Mouse (Mus musculus) embryonic facial prominence, embryonic 11.5 days (tissue): ENCODE measurements around the gene Fbxo10. TPM values are rescaled to one million over a fixed set of nuclear protein-coding genes. Genes with fewer than 3 reads are reported as not detected.
"Not testable (repeated sequence)": the region's sequence is repeated elsewhere in the genome, so short reads cannot be mapped to it uniquely, and the experiment has no call there.

Source experiments
- ATAC-seq: fragments of 200-750 bp; cut with Nextera tagmentation; replicated peaks from 2 replicates; pipeline ENCODE4 v1.8.0; 2017; ENCODE audit warnings: low read depth; ENCODE audit not compliant: insufficient number of reproducible peaks, low FRiP score, low TSS enrichment
- DNase-seq: peaks from one replicate; pipeline ENCODE4 v3.0.0-alpha.2; 2015; ENCODE audit warnings: low spot score
- H3K27ac ChIP-seq: fragments of 300-500 bp; sonication (generic); replicated peaks from 2 replicates; pipeline ENCODE4 v1.5.1; 2014; ENCODE audit warnings: mild to moderate bottlenecking, low read depth, low read length, control low read depth
- H3K27me3 ChIP-seq: fragments of 300-500 bp; sonication (generic); 2 replicates; pipeline ENCODE4 v1.6.1; 2014; ENCODE audit warnings: mild to moderate bottlenecking, low read length, moderate library complexity, mixed read lengths; ENCODE audit not compliant: control insufficient read depth, insufficient read depth
- H3K36me3 ChIP-seq: fragments of 300-500 bp; sonication (generic); replicated peaks from 2 replicates; pipeline ENCODE4 v1.6.1; 2014; ENCODE audit warnings: low read depth, mild to moderate bottlenecking, low read length, moderate library complexity, mixed read lengths; ENCODE audit not compliant: control insufficient read depth, insufficient read depth
- H3K4me1 ChIP-seq: fragments of 300-500 bp; sonication (generic); 2 replicates; pipeline ENCODE4 v1.6.1; 2014; ENCODE audit warnings: low read length, mixed read lengths; ENCODE audit not compliant: control insufficient read depth, insufficient read depth
- H3K4me2 ChIP-seq: fragments of 300-500 bp; sonication (generic); 2 replicates; pipeline ENCODE4 v1.6.1; 2014; ENCODE audit warnings: low read depth, mild to moderate bottlenecking, control low read depth, low read length, moderate library complexity
- H3K4me3 ChIP-seq: fragments of 300-500 bp; sonication (generic); 2 replicates; pipeline ENCODE4 v1.5.1; 2014; ENCODE audit warnings: low read depth, low read length, control low read depth
- H3K9ac ChIP-seq: fragments of 300-500 bp; sonication (generic); replicated peaks from 2 replicates; pipeline ENCODE4 v1.6.1; 2014; ENCODE audit warnings: mild to moderate bottlenecking, control low read depth, low read length
- H3K9me3 ChIP-seq: fragments of 300-500 bp; sonication (generic); replicated peaks from 2 replicates; pipeline ENCODE4 v1.6.1; 2016; ENCODE audit warnings: mild to moderate bottlenecking, low read length, inconsistent platforms, mixed read lengths; ENCODE audit not compliant: control insufficient read depth
- WGBS: fragments of 180-500 bp; shearing (Covaris S2); extraction: QIAGEN DNeasy Blood & Tissue Kit; methylation state at CpG from one replicate; pipeline ENCODE4 v1.1.7; 2014; 5-methylcytosine and 5-hydroxymethylcytosine counted together
- polyA plus RNA-seq: library from polyadenylated mRNA; unstranded; fragments of >200 nt; fragmentation: Nextera tagmentation; extraction: Ambion mirVana; gene quantifications from 2 replicates; pipeline ENCODE4 v1.2.1, GENCODE M21; 2014

Gene Fbxo10
- polyA plus RNA-seq, 1 experiment from 2014 or later = 6.5 TPM

- not testable (repeated sequence) for H3K36me3 ChIP-seq, H3K27ac ChIP-seq, H3K4me1 ChIP-seq, ATAC-seq, H3K9me3 ChIP-seq, H3K27me3 ChIP-seq, DNase-seq, H3K9ac ChIP-seq, H3K4me3 ChIP-seq, H3K4me2 ChIP-seq
- WGBS = 88% methylated on average over 11 of the region's 11 CpGs
Observed at GRCm38 (mm10) chr4:44992330-44992729, 92.1 kb downstream of the Fbxo10 start.

- Histone ChIP-seq H3K4me3 (no peak overlapping the region), H3K4me2 (no peak overlapping the region), H3K9ac (no peak overlapping the region), H3K9me3 (no peaks in the 10 kb centered on the region), H3K27me3 (no peaks in the 10 kb centered on the region), H3K36me3 (peaks cover 6% of the 10 kb centered on the region), H3K27ac (no peak overlapping the region), H3K4me1 (no peaks in the 10 kb centered on the region)
- ATAC-seq (no peak), DNase-seq (no peak)
- WGBS = 81% methylated on average over 5 of the region's 5 CpGs
Observed at GRCm38 (mm10) chr4:44990560-44990959, 93.8 kb downstream of the Fbxo10 start.

Other genes starting within 250 kb of the Fbxo10 start
- 43.9 and 47.0 TPM in 2 replicates for gene Grhpr, start 103.2 kb downstream of the Fbxo10 start, polyA plus RNA-seq
- 41.5 and 42.5 TPM in 2 replicates for gene Zbtb5, start 72.2 kb downstream of the Fbxo10 start, polyA plus RNA-seq
- gene Polr1e, start 66.0 kb downstream of the Fbxo10 start, polyA plus RNA-seq = 59.8 and 61.1 TPM in 2 replicates
- 200 and 211 TPM in 2 replicates for gene Tomm5, start 23.5 kb upstream of the Fbxo10 start, polyA plus RNA-seq
- gene Frmpd1, start 100.3 kb upstream of the Fbxo10 start, polyA plus RNA-seq = 1.2 TPM in 2 replicates
- gene Trmt10b, start 212.5 kb upstream of the Fbxo10 start, polyA plus RNA-seq = 20.5 and 22.3 TPM in 2 replicates